Mouse (Mus musculus): Measurements from ENCODE around the gene Gys2. TPM values are rescaled to one million over a fixed set of nuclear protein-coding genes. Genes with fewer than 3 reads are reported as not detected.

Gene Gys2
- polyA plus RNA-seq, 1 experiment from 2014 or later = 0.12 TPM

Other genes with a start within 250 kb of the Gys2 start
- 2.3 and 3.6 TPM in 2 replicates for gene Iapp, start 174.7 kb downstream of the Gys2 start, polyA plus RNA-seq (2014; fragmentation: Nextera tagmentation; extraction: Ambion mirVana)
- 0.54 and 0.57 TPM in 2 replicates for gene Slco1a5, start 150.1 kb downstream of the Gys2 start, polyA plus RNA-seq (2014; fragmentation: Nextera tagmentation; extraction: Ambion mirVana)
- gene Pyroxd1, start 127.5 kb downstream of the Gys2 start, polyA plus RNA-seq (2014; fragmentation: Nextera tagmentation; extraction: Ambion mirVana) = 24.6 and 25.3 TPM in 2 replicates
- 41.3 and 47.8 TPM in 2 replicates for gene Recql, start 86.0 kb downstream of the Gys2 start, polyA plus RNA-seq (2014; fragmentation: Nextera tagmentation; extraction: Ambion mirVana)
- 114 and 130 TPM in 2 replicates for gene Golt1b, start 85.9 kb downstream of the Gys2 start, polyA plus RNA-seq (2014; fragmentation: Nextera tagmentation; extraction: Ambion mirVana)
- 2.1 and 2.4 TPM in 2 replicates for gene Spx, start 59.7 kb downstream of the Gys2 start, polyA plus RNA-seq (2014; fragmentation: Nextera tagmentation; extraction: Ambion mirVana)
- 363 and 385 TPM in 2 replicates for gene Ldhb, start 34.8 kb upstream of the Gys2 start, polyA plus RNA-seq (2014; fragmentation: Nextera tagmentation; extraction: Ambion mirVana)
- gene Kcnj8, start 98.5 kb upstream of the Gys2 start, polyA plus RNA-seq (2014; fragmentation: Nextera tagmentation; extraction: Ambion mirVana) = 6.6 and 8.2 TPM in 2 replicates
- gene Abcc9, start 229.2 kb upstream of the Gys2 start, polyA plus RNA-seq (2014; fragmentation: Nextera tagmentation; extraction: Ambion mirVana) = 2.4 and 2.8 TPM in 2 replicates